Mouse (Mus musculus): ENCODE results near the gene Btbd9.

DNA sequence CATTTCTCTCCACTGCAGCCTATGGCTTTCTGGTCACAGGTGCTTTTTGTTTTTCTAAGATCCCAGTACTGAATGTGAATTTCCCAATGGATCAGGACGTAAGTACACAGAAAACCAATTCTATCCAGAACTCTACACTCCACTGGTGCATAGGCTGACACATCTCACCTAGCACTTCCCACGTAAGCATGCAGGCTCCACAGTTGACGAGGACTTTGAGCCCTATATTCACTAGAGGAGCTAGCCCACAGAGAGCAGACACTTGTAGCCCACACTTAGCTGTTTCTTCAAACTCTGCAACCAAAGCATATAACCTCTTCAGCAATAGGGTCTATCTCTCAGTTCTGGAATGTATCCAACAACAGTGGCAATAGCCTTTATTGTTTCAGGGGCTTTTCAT lies 19.8 kb downstream of the Btbd9 start:
- TF ChIP-seq CTCF (conservative IDR thresholded peaks at IDR 0.05; ENCODE audit: insufficient read depth, insufficient read length, low read depth, low read length): no peak
- TF ChIP-seq POLR2A (IDR thresholded peaks at IDR 0.05; ENCODE audit: low read depth, low read length): no peak
